Mouse (Mus musculus) liver, embryonic 14.5 days (tissue): ENCODE data around the gene Iqce. TPM values are rescaled to one million over a fixed set of nuclear protein-coding genes. Genes with fewer than 3 reads are reported as not detected.

ENCODE experiments used
- ATAC-seq: fragments of 200-750 bp; cut with Nextera tagmentation; 2 replicates; pipeline ENCODE4 v1.8.0; 2017; ENCODE audit warnings: moderate number of reproducible peaks, mild to moderate bottlenecking, moderate library complexity; ENCODE audit not compliant: insufficient read depth
- DNase-seq, 3 experiments: peaks; one replicate each; pipeline ENCODE4 v3.0.0-alpha.2; 2012 to 2013; ENCODE audit warnings: low read depth in 3 of 3, low spot score in 3 of 3
- H3K27ac ChIP-seq: fragments of 300-500 bp; sonication (generic); 2 replicates; pipeline ENCODE4 v1.5.1; 2014; ENCODE audit warnings: moderate library complexity, mild to moderate bottlenecking, control low read depth, inconsistent platforms
- H3K27me3 ChIP-seq: fragments of 300-500 bp; sonication (generic); 2 replicates; pipeline ENCODE4 v1.6.1; 2014; ENCODE audit warnings: mild to moderate bottlenecking, low read length, moderate library complexity; ENCODE audit not compliant: control insufficient read depth, insufficient read depth
- H3K36me3 ChIP-seq: fragments of 300-500 bp; sonication (generic); replicated peaks from 2 replicates; pipeline ENCODE4 v1.6.1; 2014; ENCODE audit warnings: low read depth; ENCODE audit not compliant: control insufficient read depth, insufficient read depth
- H3K4me1 ChIP-seq, 2 experiments: fragments of 200-500 bp in 1 of 2; fragments of 300-500 bp in 1 of 2; sonication (generic) in 1 of 2; replicated peaks; 2 replicates each; pipeline ENCODE4 v1.6.1; 2012 to 2014; ENCODE audit warnings: antibody characterized with exemption in 1 of 2, inconsistent platforms in 1 of 2, low read length in 1 of 2; ENCODE audit not compliant: control insufficient read depth in 2 of 2, insufficient read depth in 2 of 2
- H3K4me2 ChIP-seq: fragments of 300-500 bp; sonication (generic); 2 replicates; pipeline ENCODE4 v1.6.1; 2014; ENCODE audit warnings: low read depth, mild to moderate bottlenecking, control low read depth, moderate library complexity
- H3K4me3 ChIP-seq, 2 experiments: fragments of 200-500 bp in 1 of 2; fragments of 300-500 bp in 1 of 2; sonication (generic) in 1 of 2; 2 replicates each; pipeline ENCODE4 v1.5.1; 2012 to 2014; ENCODE audit warnings: low read depth in 2 of 2, low read length in 2 of 2, mild to moderate bottlenecking in 2 of 2, control low read depth in 1 of 2, inconsistent platforms in 1 of 2, moderate library complexity in 1 of 2; ENCODE audit not compliant: insufficient read depth in 1 of 2
- H3K9ac ChIP-seq: fragments of 300-500 bp; sonication (generic); replicated peaks from 2 replicates; pipeline ENCODE4 v1.6.1; 2014; ENCODE audit warnings: mild to moderate bottlenecking, control low read depth, moderate library complexity
- H3K9me3 ChIP-seq: fragments of 300-500 bp; sonication (generic); 2 replicates; pipeline ENCODE4 v1.6.1; 2016; ENCODE audit warnings: low read length, mixed read lengths; ENCODE audit not compliant: control insufficient read depth
- CTCF ChIP-seq: IDR thresholded peaks from 2 replicates; pipeline ENCODE4 v1.5.1; 2016; ENCODE audit warnings: antibody characterized with exemption, low read depth, control low read depth
- EP300 ChIP-seq: IDR thresholded peaks from 2 replicates; pipeline ENCODE4 v1.6.1; 2016; ENCODE audit warnings: antibody characterized with exemption, low read depth
- WGBS: fragments of 180-500 bp; shearing (Covaris S2); extraction: QIAGEN DNeasy Blood & Tissue Kit; methylation state at CpG from one replicate; pipeline ENCODE4 v1.1.7; 2014; ENCODE audit not compliant: insufficient replicate concordance; 5-methylcytosine and 5-hydroxymethylcytosine counted together
- polyA plus RNA-seq, 2 experiments: library from polyadenylated mRNA; depleted of rRNA in 1 of 2; stranded (reverse) in 1 of 2; unstranded in 1 of 2; fragments of >200 nt; fragmentation: Nextera tagmentation in 1 of 2; extraction: Ambion mirVana in 1 of 2; gene quantifications; 2 replicates each; pipeline versions ENCODE4 v1.2.1 to v1.2.3; 2012 to 2014

The Iqce gene
- polyA plus RNA-seq, 2 experiments: 3.4 to 3.8 TPM

DNA sequence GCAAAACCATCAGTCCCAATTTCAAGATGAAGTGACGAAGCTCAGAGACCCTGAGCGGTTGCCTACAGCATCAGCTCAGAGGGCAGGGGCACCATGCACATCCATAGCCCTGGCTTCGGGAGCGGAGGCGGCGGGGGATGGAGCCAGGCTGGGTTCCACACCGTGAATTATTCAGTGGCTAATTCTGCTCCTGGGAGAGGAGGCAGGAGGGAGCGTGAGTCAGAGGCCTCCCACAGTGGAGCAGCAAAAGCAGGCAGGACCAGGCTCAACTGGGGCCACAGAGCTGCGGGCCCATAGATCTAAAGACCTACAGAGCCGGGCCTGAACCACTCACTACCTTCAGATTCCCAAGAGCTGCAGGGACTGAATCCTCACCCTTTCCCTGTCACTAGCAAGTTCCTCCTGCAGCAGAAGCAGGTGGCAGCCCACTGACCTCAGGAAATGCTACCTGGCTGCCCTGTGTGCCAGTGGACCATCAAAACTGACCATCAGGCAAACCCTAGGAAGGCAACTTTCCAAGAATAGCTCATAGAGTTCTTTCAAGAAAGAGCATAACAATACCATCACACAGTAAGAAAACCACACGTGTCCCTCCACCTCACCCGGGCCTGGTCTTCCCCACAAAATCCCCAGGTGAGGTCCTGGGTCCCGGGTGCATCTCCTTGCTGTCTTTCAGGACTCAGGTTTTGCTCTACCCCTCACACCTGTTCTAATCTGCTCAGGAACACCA lies 55.0 kb downstream of the Iqce start:
- Histone ChIP-seq H3K4me3 (peak overlapping the region; percentile 74 to 75; a peak in 3 of 4 replicates), H3K27ac (no peak overlapping the region), H3K27me3 (no peaks in the 10 kb centered on the region), H3K4me2 (peak overlapping the region; percentile 97), H3K9ac (peak overlapping the region; percentile 42; the same call in 1 of the 2 replicates), H3K36me3 (no peaks in the 10 kb centered on the region), H3K4me1 (peaks cover 31 to 56% of the 10 kb centered on the region in 2 experiments), H3K9me3 (no peaks in the 10 kb centered on the region)
- 84% methylated on average over 13 of the region's 13 CpGs for WGBS
- DNase-seq (no peak), ATAC-seq (no peak)
- no peak for TF ChIP-seq CTCF
- no peak for TF ChIP-seq EP300

GRCm38 (mm10) chr5:140646171-140646570 lies 56.0 kb downstream of the Iqce start:
- no peaks in the 10 kb centered on the region for H3K9me3 ChIP-seq
- H3K4me3 ChIP-seq: no peak overlapping the region
- H3K4me2 ChIP-seq: no peak overlapping the region
- no peaks in the 10 kb centered on the region for H3K36me3 ChIP-seq
- H3K27ac ChIP-seq: no peak overlapping the region
- H3K9ac ChIP-seq: no peak overlapping the region
- peaks cover 31 to 56% of the 10 kb centered on the region in 2 experiments for H3K4me1 ChIP-seq
- DNase-seq (no peak), ATAC-seq (no peak)
- 86% methylated on average over 6 of the region's 6 CpGs for WGBS
- no peaks in the 10 kb centered on the region for H3K27me3 ChIP-seq
- TF ChIP-seq EP300 (no peak), CTCF (no peak)

- H3K4me1 ChIP-seq: peaks cover 31 to 57% of the 10 kb centered on the region in 2 experiments
- peak overlapping the region in 1 of 2 experiments; percentile 29; a peak in 1 of 4 replicates for H3K4me3 ChIP-seq
- WGBS: 39% methylated on average over 4 of the region's 4 CpGs
- peak overlapping the region; percentile 85 for H3K27ac ChIP-seq
- H3K9ac ChIP-seq: peak overlapping the region; percentile 60
- no peak for ATAC-seq
- H3K36me3 ChIP-seq: no peaks in the 10 kb centered on the region
- H3K27me3 ChIP-seq: no peaks in the 10 kb centered on the region
- TF ChIP-seq EP300: no peak
- TF ChIP-seq CTCF: no peak
- no peak for DNase-seq
- peak overlapping the region; percentile 71 for H3K4me2 ChIP-seq
- H3K9me3 ChIP-seq: no peaks in the 10 kb centered on the region
Measured at GRCm38 (mm10) chr5:140645454-140645853, 56.7 kb downstream of the Iqce start.

- no peak for TF ChIP-seq CTCF
- TF ChIP-seq EP300: peak; percentile 95
- 7% methylated on average over 15 of the region's 15 CpGs for WGBS
- Histone ChIP-seq H3K4me1 (peaks cover 25 to 51% of the 10 kb centered on the region in 2 experiments), H3K27me3 (no peaks in the 10 kb centered on the region), H3K36me3 (no peaks in the 10 kb centered on the region), H3K4me3 (peak overlapping the region in 1 of 2 experiments; percentile 29; a peak in 2 of 4 replicates), H3K27ac (peak overlapping the region; percentile 85), H3K9me3 (no peaks in the 10 kb centered on the region), H3K9ac (peak overlapping the region; percentile 60), H3K4me2 (peak overlapping the region; percentile 71)
- peak; percentile 67 for ATAC-seq
- peak; percentile 79 to 85 (median 83) for DNase-seq
Measured at GRCm38 (mm10) chr5:140644702-140645201, 57.4 kb downstream of the Iqce start.

GRCm38 (mm10) chr5:140644263-140644662 lies 57.9 kb downstream of the Iqce start:
- DNase-seq (no peak), ATAC-seq (no peak)
- TF ChIP-seq EP300 (no peak), CTCF (peak; percentile 65)
- Histone ChIP-seq H3K4me2 (peak overlapping the region; percentile 71), H3K9ac (peak overlapping the region; percentile 41), H3K36me3 (no peaks in the 10 kb centered on the region), H3K27me3 (no peaks in the 10 kb centered on the region), H3K27ac (peak overlapping the region; percentile 85), H3K4me1 (peaks cover 23 to 46% of the 10 kb centered on the region in 2 experiments), H3K9me3 (no peaks in the 10 kb centered on the region), H3K4me3 (peak overlapping the region in 1 of 2 experiments; percentile 29; a peak in 1 of 4 replicates)
- 56% methylated on average over 6 of the region's 6 CpGs for WGBS
